Mouse (Mus musculus) mouse embryonic stem cell (cell line): Measurements from ENCODE around the gene Gm15091.
"Not testable (repeated sequence)": the region's sequence is repeated elsewhere in the genome, so short reads cannot be mapped to it uniquely, and the experiment has no call there.

Experiments used
- in situ Hi-C, 2 experiments: fragments of 300-500 bp; cut with MboI; formaldehyde crosslinking; loops; 1 replicate in 1 of 2; 3 replicates in 1 of 2; pipeline ENCODE4 v1.14.3; 2019 to 2020; ENCODE audit warnings: low sequenced_read_pairs in 2 of 2, low pct_unique_long_range_greater_than_20kb in 1 of 2, mixed read lengths in 1 of 2; ENCODE audit not compliant: unreplicated experiment in 1 of 2

The Gm15091 gene

DNA sequence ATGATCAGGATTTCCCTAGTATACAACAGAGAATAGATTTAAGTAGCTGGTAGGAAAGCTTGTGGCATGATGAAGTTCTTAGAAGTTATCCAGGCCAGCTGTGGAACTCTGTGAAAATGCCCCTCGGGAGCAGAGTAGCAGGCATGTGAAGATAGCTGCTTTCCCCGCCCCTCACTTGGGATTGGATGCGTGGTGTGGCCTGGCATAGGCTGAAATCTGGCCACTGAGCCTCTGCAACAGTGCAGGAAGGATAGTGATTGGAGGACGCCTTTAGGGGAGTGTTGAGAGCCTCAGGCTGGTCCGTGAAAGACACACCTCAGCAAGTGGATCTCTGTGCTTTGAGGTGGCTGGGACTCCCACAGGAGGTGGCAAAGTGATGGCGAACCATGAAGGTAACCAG lies at the start of gene Gm15091:
Gene Gm15091 (plus strand): TSS at position 301 of the 400 bp plus-strand sequence.
- in situ Hi-C loops: not testable (repeated sequence)
